Mouse (Mus musculus) lung, postnatal 4 days (tissue): ENCODE results near the gene Spata9.

Experiments
- DNase-seq, 2 experiments: peaks; one replicate each; pipeline ENCODE4 v3.0.0; 2021

Spata9 gene

DNA sequence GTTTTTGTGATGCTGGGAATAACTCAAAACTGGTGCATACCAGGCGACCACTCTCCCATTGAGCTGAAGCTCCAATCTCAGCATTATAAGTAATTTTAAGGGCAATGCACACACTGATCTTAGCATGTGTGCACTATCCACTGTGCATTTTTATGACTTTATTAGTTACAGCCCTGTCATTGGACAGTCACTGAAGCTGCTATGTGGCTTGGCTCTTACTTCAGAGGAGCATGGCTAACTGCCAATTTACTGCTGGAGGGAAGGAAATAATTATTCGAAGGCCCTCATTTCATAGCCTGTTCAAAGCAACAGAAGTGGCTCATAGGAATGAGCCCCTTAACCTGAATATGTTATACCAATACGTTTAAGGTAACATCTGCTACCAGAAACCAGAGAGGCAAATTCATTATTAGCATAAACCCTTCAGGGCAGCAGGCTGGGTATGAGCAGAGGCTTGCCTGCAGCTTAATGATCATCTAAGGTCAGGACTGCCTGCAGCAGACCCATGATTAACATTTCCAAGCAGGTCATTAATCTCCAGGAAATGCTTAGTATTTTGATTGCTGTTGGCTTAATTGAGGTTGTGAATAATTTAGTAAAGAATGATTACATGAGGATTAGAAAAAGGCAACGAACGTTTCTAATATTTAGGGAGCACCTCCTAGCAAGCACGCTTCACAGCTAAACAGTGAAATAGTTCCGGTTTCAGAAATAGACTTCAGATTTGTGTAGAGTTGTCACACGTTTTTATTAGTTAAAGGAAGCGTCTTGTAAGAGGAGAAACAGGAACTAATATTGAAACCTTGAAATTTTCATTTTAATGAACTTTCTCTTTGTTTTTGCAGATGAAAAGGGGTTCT, 25.4 kb downstream of the Spata9 start:
- peak in 1 of 2 experiments; percentile 20 for DNase-seq

DNA sequence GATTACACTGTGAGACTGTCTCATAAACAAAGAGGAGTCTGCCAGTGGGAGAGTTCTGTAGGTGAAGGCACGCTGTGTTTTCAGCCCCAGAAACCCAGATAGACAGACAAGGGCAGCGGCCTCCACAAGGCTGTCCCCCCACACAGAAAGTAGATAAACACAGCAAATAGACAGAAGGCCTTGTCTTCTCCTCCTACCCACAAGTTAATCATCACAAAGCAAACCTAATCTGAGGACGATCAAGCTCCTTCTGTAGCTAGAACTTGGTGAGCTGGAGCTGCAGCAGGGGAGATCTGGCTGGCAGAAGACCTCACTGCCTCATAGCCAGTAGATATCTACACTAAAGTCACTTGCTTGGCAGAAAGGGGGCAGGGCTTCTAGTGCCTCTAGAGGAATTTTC, 36.3 kb downstream of the Spata9 start:
- DNase-seq: no peak

DNA sequence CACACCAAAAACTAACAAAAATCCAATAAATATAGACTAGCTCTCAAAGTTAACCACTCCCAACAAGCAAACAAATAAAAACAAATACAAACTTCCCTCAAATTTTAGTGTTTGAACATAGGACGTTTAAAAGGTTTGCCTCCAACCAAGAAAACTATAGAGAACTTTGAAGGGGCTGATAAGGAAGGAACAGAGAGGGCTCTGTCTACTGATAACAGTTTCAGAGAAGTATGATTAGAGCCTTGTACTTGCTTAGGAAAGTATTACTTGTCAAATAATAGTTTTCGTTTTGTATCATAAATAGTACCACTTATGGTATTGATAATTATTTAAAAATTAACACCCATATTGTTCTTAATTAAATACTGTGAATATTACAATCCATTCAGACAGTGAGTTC, 47.6 kb downstream of the Spata9 start:
- no peak for DNase-seq

GRCm38 (mm10) chr13:76017465-76017864, 50.5 kb downstream of the Spata9 start:
- DNase-seq: no peak

- peak; percentile 99 for DNase-seq
Measured at GRCm38 (mm10) chr13:76017974-76018843, 51.3 kb downstream of the Spata9 start, which contains the start of gene Rfesd. Rfesd (minus strand) TSS chr13:76018719.

DNA sequence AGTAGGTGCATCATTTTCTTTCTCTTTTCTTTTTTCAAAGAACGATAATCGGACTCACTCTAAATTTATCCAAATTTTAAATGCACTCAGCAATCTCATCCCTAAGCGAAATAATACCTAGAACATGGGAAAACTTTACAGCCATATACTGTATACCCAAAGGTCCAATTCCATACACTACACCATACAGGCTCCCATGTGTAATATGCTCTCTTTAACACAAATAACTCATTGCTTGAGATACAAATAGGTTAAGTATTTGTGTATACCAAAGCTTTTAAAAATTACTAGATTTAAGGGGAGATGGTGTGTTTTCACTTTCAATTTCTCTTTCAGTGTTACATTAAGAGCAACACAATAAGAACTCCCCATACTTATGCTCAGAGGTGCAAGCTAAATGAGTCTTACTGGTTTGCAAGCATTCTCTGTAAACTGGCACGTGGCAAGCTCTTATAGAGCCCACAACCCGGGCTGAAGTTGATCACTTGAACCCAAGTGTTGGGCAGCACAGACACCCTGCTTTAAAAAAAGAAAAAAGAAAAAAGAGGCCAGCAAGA, 52.0 kb downstream of the Spata9 start:
- DNase-seq: no peak

GRCm38 (mm10) chr13:76021782-76022181, 54.8 kb downstream of the Spata9 start:
- DNase-seq: no peak

DNA sequence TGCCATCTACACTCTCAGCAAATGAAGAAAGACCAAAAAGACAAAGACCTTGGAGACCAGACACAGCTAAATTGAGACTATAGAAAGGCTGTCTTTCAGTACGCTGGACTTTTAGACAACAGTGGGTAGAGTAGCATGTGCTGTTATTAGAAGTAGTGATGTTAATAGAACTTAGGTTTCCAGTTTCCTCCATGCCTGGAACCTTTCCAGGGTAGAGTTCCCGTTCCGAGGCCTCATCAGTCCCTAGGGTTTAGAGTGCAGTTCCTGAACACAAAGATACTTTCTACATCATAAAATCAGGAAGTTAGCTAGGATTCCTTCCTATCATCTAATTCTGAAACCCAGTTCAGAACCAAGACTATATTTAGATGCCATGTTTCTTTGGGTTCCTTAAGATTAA, 57.6 kb downstream of the Spata9 start:
- no peak for DNase-seq

DNA sequence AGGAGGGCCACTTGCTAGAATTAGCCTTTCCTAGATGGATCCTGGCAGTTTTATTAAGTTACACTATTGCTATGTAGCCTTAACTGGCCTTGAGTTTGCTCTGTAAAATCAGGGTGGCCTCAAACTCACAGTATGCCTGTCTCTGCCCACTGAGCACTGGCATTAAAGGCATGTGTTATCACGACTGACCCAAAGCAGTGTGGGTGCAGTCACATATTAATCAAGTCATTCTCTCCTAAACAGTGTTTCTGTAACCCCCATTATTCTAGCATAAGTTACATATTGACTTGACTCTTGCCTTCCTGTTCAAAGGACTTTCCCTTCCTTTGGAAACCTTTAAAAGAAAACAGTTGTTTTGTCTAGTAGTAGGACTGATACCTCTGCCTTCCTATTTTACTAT, 75.5 kb downstream of the Spata9 start:
- DNase-seq: no peak

- DNase-seq: no peak
Measured at GRCm38 (mm10) chr13:76044971-76045370, 78.0 kb downstream of the Spata9 start.
